Mouse (Mus musculus): Measurements from ENCODE around the gene Ankrd22.

Ankrd22 gene

GRCm38 (mm10) chr19:34181234-34181633, 15.4 kb upstream of the Ankrd22 start:
- no peak for DNase-seq (ENCODE audit: low read depth, low spot score)

GRCm38 (mm10) chr19:34180316-34180715, 14.5 kb upstream of the Ankrd22 start:
- no peak for DNase-seq (ENCODE audit: low read depth, low spot score)

- DNase-seq (ENCODE audit: low read depth, low spot score), result no peak
These were observed 13.3 kb upstream of the Ankrd22 start for GRCm38 (mm10) chr19:34179136-34179535.

GRCm38 (mm10) chr19:34174004-34174403, 8.2 kb upstream of the Ankrd22 start:
- DNase-seq (ENCODE audit: low read depth, low spot score), result no peak

- no peak for DNase-seq (ENCODE audit: low read depth, low spot score)
These were observed 5.3 kb upstream of the Ankrd22 start for GRCm38 (mm10) chr19:34171167-34171566.

DNA sequence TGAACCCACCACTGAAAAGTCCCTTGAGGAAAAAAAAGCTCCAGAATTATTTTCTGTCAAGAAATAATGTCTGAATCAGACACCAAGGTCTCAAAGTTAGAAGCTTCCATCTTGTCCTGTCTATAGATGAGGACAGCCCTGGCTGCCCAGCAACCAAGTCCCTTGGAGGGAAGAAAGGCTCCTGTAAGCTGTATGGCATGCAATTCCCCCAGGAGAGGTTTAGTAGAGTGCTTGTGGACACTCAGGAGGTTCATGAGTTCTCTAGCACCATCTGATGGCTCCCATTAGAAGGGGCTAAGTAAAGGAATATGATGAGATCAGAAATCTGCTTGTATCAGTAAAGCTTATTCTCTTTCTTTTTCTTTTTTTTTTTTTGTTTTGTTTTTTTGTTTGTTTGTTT, 3.3 kb upstream of the Ankrd22 start:
- DNase-seq (ENCODE audit: low read depth, low spot score), result no peak

- no peak for DNase-seq (ENCODE audit: low read depth, low spot score)
These were observed 2.2 kb upstream of the Ankrd22 start for GRCm38 (mm10) chr19:34167896-34168661.

DNA sequence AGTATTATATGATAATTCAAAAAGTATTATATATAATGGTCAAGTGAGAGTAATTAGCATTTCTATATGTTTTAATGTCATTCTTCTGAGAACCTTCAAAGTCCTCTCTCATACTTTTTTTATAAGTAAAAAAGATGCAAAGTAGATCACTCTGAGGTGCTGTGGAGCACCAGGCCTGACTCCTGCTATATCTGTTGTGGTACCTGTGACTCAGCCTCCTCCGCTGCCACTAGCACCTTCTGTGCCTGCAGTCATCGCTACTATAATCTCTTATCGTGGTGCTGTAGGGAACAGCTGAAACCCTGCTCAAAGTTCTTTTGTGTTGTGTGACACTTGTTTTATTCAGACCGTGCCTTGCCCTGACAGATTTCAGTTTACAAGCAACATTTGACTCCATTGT, 533 bp upstream of the Ankrd22 start:
- DNase-seq (ENCODE audit: low read depth, low spot score), result no peak

- DNase-seq (ENCODE audit: low read depth, low spot score), result no peak
These were observed 3.2 kb downstream of the Ankrd22 start for GRCm38 (mm10) chr19:34162693-34163092.

- DNase-seq (ENCODE audit: low read depth, low spot score), result no peak
These were observed 12.3 kb downstream of the Ankrd22 start for GRCm38 (mm10) chr19:34153263-34154144.

GRCm38 (mm10) chr19:34151909-34152308, 13.9 kb downstream of the Ankrd22 start:
- DNase-seq (ENCODE audit: low read depth, low spot score), result no peak

DNA sequence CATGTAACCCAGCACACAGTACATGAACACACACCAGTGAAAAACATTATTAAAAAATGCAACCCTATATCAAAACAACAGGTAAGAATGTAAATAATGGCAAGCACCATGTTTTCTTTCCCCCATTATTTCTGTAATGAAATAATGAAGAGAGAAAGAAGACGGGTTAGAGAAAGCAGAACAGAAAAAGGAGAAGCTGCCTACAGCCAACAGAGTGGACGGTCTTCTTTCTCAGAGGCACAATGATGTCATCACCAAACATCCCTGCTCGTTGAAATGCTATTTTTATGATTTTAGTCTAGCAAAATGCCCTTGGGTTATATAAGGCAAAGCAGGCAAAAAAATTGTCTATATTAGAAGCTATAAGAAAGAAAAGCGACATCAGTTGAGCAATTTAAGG, 17.4 kb downstream of the Ankrd22 start:
- no peak for DNase-seq (ENCODE audit: low read depth, low spot score)

DNA sequence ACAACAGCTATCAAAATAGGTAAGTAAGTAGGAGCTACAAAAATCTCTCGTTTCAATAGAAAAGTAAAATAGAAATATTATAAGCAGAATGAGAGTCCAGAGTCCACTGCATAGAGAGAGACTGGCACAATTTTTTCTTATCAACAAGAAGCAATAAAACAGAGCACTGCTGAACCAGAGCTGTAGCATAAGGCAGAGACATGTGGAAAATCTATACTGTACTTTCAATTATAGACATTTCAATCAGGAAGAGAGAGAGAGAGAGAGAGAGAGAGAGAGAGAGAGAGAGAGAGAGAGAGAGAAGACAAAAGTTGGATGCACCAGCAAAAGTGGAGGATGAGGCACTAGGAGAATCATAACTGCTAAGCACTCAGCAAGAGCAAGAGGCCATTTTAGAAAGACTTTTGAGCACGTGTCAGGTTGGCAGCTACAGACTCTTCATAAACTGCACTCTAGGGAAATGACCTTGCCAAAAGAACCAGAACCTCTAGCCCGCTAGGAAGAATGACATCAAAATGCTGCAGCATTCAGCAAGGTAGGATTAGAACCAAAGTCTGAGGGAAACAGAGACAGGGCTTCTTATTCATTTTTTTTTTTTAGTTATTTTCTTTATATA, 26.3 kb downstream of the Ankrd22 start:
- no peak for DNase-seq (ENCODE audit: low read depth, low spot score)

- no peak for DNase-seq (ENCODE audit: low read depth, low spot score)
These were observed 27.0 kb downstream of the Ankrd22 start for GRCm38 (mm10) chr19:34138720-34139430.

GRCm38 (mm10) chr19:34120107-34120731, 45.6 kb downstream of the Ankrd22 start:
- no peak for DNase-seq (ENCODE audit: low read depth, low spot score)

DNA sequence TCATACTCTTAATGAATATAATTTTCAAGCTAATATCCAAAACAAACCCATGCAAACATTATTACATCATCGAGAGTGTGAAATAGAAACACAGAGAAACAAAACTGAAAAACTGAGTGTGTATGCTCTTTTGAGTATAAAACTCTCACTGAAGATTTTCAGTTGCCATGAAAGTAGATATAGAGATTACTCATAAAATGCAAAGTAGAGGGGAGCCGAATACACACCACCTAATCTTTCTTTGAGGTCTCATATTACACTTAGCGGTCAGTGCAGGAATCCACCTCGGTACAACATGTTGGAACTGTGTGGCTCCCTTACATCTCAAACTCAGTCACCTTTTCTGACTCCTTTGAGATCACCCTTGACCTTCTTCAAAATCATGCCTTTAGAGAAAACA, 46.2 kb downstream of the Ankrd22 start:
- DNase-seq (ENCODE audit: low read depth, low spot score), result no peak

DNA sequence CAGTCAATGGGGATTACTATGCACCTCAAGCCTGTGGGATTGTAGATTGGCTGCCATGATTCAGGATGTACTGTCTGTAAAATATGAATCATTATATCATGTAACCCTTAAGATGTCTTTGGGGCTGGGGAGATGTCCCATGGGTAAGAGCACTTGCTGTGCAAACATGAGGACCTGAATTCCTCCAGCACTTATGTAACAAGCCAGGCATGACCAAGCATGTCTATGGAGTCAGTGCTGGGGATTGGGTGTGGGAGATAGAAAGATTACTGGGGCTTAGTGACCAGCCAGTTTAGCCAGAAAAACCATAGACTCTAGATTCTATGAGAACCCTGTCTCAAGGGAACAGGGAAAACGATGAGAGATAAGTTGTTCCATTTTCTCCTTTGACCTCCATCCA, 46.8 kb downstream of the Ankrd22 start:
- no peak for DNase-seq (ENCODE audit: low read depth, low spot score)

GRCm38 (mm10) chr19:34104841-34105240, 61.0 kb downstream of the Ankrd22 start:
- DNase-seq (ENCODE audit: low read depth, low spot score), result no peak

DNA sequence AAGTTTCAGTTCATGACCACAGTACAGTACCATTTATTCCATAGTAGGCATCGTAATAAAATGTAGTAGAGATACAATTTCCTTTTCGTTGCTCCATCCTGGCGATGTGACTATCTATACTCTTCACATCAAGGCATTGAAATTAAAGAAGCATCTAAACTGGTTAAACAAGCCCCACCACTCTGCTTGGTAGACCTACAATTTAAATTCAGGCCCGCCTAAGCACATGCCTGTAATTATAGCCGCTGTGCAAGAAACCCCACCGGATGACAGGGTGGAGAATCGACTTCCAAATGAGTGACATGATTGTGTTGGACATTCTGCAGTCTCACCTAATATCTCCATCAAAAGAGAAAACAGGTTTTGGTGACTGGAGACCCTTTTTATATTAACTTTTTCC, 64.0 kb downstream of the Ankrd22 start:
- DNase-seq (ENCODE audit: low read depth, low spot score), result no peak

GRCm38 (mm10) chr19:34100633-34101032, 65.2 kb downstream of the Ankrd22 start, which contains the start of gene Lipm:
Gene Lipm (plus strand): TSS chr19:34100933.
- no peak for DNase-seq (ENCODE audit: low read depth, low spot score)

GRCm38 (mm10) chr19:34096228-34096627, 69.6 kb downstream of the Ankrd22 start:
- DNase-seq (ENCODE audit: low read depth, low spot score), result no peak
